Mouse (Mus musculus): ENCODE measurements around the gene Zc3h4. TPM values are rescaled to one million over a fixed set of nuclear protein-coding genes. Genes with fewer than 3 reads are reported as not detected.

Gene Zc3h4
- polyA plus RNA-seq, 1 experiment, result 224 TPM

DNA sequence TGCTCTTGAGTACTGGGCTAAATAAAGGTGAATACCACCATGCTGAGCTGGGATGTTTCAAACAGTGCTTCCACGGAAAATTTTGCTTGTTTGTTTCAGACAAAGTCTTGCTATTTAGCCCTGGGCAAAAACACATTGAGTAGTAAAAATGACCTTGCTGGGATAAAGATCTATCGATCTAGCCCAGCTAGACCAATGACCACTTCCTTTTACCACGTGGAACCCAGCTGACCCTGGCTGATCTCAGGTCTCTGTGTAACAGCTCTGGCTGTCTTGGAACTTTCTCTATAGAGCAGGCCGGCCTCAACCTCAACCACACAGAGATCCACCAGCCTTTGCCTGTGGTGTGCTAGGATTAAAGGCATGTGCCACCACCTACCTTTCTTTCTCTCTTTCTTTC lies 3.2 kb upstream of the Zc3h4 start:
- no peak for TF ChIP-seq GATA1 (IDR thresholded peaks at IDR 0.05; ENCODE audit: low read length)

- no peak for TF ChIP-seq GATA1 (IDR thresholded peaks at IDR 0.05; ENCODE audit: low read length)
These were observed 2.2 kb upstream of the Zc3h4 start for GRCm38 (mm10) chr7:16398387-16399050.

DNA sequence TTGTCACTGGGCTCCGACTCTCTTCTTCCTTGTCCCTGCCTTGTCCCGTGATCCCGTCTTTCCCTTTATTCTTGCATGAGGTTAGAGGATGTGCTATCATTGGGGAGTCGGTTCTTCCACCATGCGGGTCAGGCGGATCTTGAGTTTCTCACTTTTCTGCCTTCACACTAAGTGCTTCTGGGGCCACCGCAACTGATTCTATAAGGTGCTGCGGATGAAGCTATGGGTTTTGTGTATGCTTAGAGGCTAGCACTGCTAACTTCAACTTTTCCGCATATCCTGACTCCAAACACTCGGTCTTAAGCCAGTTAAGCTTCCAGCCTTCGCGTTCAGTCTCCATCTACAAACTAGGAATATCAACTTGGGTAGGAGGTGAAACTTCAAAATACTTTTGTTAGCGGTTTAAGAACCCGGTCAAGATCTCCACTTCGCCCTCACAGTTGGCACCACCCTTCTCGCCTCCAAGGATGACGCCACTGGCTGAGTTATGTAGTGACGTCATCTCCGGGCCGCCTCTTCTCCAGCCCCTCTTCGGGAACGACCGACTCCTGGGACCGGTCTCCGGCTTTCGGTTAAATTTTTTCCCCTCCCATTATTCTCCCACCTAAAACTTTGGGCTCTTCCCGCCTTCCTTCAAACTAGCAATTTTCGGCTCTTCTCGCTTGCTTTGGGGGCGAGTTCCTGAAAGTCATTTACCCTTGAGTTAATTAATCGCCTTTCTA lies 1.5 kb upstream of the Zc3h4 start:
- no peak for TF ChIP-seq GATA1 (IDR thresholded peaks at IDR 0.05; ENCODE audit: low read length)

GRCm38 (mm10) chr7:16399820-16400688 lies 656 bp upstream of the Zc3h4 start:
- TF ChIP-seq GATA1 (IDR thresholded peaks at IDR 0.05; ENCODE audit: low read length), result no peak

DNA sequence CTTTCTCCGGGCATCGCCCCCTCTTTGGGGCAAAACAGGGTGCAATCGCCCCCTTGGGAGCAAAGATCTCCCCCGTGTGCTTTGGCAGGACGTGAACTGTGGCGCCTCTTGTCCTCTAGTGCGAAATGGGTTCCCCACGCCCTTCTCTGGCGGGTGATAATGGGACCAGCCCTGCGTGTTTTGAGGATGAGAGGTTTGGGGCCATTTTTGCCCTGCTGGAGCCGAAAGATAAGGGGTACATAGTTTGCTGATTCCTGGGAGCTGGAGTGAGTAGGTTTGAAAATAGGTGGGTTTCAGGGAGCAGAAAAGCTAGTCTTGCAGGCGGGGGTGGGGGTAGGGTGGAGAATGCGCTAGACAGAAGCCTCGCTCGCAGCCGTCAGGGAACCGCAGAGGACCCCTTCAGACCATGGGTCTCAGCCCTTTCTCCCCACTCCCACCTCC lies 1.3 kb downstream of the Zc3h4 start:
- no peak for TF ChIP-seq GATA1 (IDR thresholded peaks at IDR 0.05; ENCODE audit: low read length)

- no peak for TF ChIP-seq GATA1 (IDR thresholded peaks at IDR 0.05; ENCODE audit: low read length)
These were observed 1.7 kb downstream of the Zc3h4 start for GRCm38 (mm10) chr7:16402449-16402848.

GRCm38 (mm10) chr7:16402968-16403948 lies 2.5 kb downstream of the Zc3h4 start:
- TF ChIP-seq GATA1 (IDR thresholded peaks at IDR 0.05; ENCODE audit: low read length), result no peak

DNA sequence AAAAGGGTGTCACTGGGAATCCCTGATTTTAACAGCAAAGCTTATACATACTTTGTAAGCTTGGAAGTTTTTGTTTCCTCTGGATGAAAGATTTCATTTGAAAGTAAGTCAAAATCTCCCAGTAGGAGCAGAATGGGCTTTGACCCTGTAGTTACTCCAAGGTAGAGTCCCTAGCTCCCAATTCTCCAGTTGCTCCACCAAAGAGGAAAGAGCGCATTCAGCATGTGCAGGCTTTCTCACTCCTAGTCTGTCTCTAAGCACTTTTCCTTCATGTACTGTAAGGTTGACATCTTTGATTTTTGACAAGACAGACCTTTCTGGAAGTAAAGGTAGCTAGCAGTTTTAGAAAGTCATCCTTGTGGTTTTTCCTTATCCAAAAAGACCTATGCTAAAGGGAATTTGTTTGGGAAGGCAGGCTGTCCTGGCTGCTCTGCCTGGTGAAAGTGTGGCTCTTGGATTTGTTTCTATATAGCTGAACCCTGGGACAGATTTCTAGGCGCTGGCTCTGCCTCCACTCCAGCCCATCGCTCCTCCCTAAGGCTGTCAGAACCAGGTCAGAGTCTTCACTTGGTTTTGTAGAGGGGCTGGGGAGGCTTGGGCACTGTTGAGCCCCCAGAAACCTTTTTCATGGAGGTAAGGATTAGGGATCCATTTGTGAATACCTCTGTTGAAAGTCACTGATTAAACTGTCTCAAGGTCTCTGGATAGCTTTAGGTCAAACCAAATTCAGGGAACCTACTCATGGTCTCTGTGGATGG lies 3.8 kb downstream of the Zc3h4 start:
- no peak for TF ChIP-seq GATA1 (IDR thresholded peaks at IDR 0.05; ENCODE audit: low read length)

GRCm38 (mm10) chr7:16405073-16405455 lies 4.4 kb downstream of the Zc3h4 start:
- no peak for TF ChIP-seq GATA1 (IDR thresholded peaks at IDR 0.05; ENCODE audit: low read length)

- peak; percentile 96 for TF ChIP-seq GATA1 (IDR thresholded peaks at IDR 0.05; ENCODE audit: low read length)
These were observed 5.0 kb downstream of the Zc3h4 start for GRCm38 (mm10) chr7:16405516-16406351.

GRCm38 (mm10) chr7:16406978-16407377 lies 6.3 kb downstream of the Zc3h4 start:
- TF ChIP-seq GATA1 (IDR thresholded peaks at IDR 0.05; ENCODE audit: low read length), result no peak

- no peak for TF ChIP-seq GATA1 (IDR thresholded peaks at IDR 0.05; ENCODE audit: low read length)
These were observed 10.4 kb downstream of the Zc3h4 start for GRCm38 (mm10) chr7:16411100-16411499.

- TF ChIP-seq GATA1 (IDR thresholded peaks at IDR 0.05; ENCODE audit: low read length), result no peak
These were observed 11.6 kb downstream of the Zc3h4 start for GRCm38 (mm10) chr7:16412220-16412896.

All from G1E-ER4 (cell line).